Mouse (Mus musculus): Measurements from ENCODE around the gene Ccdc27. TPM values are rescaled to one million over a fixed set of nuclear protein-coding genes. Genes with fewer than 3 reads are reported as not detected.

Gene Ccdc27
- total RNA-seq, 4 experiments from 2014 or later = not detected

DNA sequence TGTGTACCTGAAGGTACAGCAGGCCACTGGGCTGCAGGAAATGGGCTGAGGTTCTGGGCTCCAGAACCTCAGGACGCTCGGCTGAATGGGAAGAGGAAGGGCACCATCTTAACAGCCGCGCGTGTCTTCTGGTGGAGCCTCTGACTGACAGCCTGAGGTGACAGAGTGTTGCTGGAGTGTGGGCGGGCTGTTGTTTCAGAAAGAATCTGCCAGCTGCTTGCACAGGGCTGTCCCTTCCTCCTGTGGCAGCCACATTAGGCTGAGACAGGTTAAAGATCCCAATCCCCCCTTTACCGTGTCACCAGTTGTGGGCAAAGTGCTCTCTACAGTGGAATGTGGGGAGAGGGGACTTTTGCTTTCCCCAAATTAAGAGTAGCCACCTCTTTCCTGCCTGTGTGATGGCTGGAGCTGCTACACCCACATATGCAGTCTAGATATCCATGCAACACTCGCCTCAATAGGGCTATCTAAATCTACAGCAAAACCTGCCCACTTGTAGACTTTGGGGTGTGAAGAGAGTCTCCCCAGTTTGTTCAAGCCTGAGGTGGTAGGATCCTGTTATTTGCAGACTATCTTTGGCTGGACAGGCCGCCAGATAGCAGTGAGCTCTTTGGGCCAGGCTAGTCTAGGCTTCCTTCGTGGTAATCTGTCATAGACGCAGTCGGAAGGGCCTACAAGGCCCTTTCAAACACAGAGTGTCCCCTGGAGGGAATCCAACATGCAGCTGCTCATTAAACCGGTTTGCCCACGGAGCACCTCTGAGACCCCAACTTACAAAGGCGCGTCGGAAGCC, 17.6 kb downstream of the Ccdc27 start:
- DNase-seq = no peak

DNA sequence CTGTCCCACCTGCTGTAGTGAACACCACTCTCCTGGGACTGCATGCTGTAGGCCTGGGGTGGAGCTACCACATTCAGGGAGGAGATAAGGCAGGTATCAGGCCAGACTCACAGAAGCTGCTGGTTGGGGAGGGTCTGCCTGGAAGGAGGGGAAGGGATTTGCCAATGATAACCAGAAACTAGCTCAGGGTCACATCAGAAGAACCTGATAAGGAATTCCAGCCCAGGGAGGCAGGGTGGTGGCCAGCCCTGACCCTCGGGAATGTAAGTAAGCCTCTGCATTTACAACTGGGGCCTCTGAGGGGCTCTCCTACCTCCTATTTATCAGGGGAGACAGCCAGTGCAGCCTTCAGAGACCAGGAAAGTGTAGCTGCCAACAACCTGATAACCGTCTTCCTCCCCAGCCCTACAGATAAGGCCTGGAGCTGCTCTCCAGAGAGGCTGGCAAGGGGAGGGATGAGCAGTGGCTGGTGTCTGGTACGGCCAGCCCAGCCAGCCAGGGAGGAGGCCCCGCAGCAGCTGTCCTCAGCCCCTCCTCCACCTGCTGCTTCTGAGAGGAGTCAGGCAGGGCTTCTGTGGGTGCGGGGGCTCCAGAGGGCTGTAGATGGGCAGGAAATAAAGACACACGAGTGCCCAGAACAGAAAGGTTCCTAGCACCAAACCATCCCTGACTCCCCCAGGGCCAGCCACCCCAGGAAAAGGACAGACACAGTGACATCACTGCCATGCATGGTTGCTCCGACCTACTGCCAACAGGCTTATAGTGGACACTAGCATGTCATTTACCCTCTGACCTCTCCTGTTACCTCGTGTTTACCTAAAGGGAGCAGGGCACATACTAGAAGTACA, 18.5 kb downstream of the Ccdc27 start:
- no peak for DNase-seq

DNA sequence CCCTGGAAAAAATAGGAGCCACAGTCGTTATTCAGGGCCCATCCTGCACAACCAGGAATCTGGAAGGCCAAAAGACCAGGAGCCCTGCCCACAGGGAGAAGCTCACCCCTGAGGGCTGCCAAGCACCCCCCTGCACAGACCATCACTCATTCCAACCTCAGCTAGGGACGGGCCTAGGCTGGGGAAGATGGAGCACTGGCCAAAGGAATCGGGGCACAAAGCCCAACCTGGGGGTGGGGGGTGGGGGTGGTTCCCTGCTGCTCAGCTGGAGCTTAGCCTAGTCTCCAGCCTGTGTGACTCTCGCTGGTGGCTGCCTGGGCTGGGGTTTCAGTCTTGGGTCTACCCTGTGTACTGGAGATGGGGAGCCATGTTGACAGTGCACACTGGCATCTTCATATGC, 19.6 kb downstream of the Ccdc27 start:
- DNase-seq = no peak

DNA sequence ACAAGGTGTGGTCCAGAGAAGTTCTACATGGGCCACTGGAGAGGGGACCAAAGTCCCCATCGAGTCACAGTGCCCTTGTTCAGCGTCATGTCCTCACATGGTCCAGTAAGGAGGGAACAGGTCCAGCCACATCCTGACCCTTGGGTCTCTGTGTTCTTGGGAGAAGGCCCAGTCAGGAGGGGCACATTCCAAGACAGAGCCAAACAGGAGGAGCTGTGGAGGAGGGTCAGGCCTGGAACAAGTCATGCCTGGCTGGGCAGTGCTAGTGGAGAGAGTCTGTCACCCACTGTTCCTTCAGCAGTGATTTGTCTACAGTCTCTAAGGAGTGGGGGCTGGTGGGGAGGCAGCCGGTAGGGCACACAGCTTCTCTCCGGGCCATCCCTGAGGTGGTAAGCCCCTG, 20.1 kb downstream of the Ccdc27 start:
- DNase-seq = no peak

DNA sequence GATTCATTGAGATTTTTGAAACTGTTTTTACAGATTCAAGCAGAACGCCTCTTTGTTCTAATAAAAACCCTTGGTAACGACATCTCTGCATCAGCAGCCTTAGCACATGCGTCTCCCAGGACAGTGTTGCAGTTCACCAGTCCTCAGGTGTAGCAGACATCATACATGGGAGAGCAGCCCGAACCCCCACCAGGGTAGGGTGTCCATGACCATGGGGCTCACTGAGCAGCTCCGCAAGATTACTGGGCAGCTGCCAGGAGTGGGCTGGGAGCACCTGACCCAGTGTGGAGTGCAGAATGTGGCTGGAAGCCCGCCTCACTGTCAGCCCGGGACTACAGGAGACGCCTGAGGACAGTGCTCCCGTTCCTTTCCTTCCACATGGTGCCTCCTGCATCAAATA, 21.0 kb downstream of the Ccdc27 start:
- no peak for DNase-seq

DNA sequence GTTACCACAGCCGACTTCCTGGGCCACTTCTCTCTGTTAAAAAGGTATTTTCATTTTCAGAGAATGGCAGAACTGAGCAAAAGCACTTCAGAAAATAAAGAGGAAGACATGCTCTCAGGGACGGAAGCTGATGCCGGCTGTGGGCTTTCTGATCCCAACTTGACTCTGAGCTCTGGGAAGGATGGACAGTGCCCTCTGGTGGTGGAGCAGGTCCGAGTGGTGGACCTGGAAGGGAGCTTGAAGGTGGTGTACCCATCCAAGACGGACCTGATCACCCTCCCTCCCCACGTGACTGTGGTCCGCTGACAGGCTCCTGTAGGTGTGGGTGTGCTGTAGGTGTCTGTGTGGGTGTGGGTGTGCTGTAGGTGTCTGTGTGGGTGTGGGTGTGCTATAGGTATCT, 22.9 kb downstream of the Ccdc27 start:
- DNase-seq = no peak

DNA sequence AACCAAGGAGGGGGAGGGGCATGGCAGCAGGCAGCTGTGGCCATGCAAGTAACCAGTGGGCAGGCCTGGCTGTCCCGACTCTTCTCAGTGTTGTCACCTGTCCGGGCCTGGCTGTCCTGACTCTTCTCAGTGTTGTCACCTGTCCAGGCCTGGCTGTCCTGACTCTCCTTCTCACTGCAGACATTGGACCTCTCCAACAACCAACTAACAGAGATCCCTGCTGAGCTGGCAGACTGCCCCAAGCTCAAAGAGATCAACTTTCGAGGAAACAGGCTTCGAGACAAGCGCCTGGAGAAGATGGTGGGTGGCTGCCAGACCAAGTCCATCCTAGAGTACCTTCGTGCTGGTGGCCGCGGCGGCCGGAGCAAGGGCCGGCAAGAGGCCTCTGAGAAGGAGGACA, 27.0 kb downstream of the Ccdc27 start:
- DNase-seq = no peak

DNA sequence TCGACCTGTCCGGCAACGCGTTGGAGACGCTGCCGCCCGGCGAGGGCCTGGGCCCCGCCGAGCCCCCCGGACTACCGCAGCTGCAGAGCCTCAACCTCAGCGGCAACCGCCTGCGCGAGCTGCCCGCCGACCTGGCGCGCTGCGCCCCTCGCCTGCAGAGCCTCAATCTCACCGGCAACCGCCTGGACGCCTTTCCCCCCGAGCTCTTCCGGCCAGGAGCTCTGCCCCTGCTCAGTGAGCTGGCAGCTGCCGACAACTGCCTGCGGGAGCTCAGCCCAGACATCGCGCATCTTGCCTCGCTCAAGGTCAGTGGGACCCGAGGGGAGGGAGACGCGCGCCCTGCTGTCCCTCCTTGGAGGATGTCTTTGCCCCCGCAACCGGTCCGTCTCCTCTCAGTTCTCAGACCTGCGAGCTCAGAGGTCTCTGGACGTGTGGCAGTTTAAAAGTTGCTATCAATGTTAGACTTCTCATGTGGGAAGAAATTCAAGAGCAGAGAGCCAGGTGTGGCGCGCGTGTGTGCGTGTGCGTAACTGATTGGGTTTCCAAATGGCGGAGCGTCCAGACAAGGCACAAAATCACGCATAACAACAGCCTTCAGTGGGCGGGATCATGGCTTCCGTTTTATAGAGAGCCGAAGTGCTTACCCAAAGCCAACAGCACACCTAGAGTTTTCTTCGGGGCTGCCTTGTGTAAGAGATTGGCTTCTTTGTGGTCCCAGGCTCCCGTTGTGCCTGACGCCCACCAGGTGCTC, 30.2 kb downstream of the Ccdc27 start:
- DNase-seq = no peak

DNA sequence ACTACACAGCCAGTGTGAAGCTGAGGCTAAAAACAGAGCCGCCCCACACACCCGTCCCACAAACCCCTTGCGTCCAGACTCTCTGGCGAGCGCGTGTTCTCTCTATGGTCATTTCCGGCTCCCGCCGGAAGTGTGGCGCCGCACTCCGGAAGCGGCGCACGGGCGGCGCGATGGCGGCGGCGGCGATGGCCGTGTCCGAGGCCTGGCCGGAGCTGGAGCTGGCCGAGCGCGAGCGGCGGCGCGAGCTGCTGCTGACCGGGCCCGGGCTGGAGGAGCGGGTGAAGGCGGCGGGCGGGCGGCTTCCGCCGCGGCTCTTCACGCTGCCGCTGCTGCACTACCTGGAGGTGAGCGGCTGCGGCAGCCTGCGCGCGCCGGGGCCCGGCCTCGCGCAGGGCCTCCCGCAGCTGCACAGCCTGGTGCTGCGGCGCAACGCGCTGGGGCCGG, 30.8 kb downstream of the Ccdc27 start, which contains the start of gene Lrrc47:
Lrrc47 (plus strand) TSS at position 86 of the 444 bp plus-strand sequence.
- DNase-seq = peak; percentile 75

DNA sequence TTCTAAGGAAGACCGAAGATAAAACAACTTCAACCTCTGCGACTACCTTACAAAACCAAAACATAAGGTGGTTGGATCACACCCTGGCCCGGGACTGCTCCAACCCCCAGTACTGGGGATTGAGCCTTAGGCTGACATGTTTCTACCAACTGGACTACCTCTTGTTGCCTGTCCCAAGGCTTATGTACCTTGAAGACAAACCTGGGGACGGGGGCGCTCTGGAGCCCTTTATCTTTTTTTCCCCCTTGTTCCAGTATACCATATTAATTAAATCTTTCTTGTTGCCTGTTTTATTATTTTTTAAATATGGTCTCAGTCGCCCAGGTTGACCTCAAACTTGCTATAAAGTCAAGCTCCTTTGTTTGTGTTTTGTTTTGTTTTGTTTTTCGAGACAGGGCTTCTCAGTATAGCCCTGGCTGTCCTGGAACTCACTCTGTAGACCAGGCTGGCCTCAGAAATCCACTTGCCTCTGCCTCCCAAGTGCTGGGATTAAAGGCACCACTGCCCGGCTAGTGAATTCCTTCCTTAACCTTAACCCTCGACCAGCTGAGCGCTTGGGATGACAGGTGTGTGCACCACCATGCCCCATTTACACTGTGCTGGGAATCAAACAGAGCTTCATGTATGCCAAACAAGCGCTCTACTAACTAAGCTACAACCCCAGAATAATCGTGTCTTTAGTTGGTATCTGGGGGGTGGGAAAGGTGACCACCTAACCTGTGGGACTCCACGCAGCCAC, 31.4 kb downstream of the Ccdc27 start:
- no peak for DNase-seq

DNA sequence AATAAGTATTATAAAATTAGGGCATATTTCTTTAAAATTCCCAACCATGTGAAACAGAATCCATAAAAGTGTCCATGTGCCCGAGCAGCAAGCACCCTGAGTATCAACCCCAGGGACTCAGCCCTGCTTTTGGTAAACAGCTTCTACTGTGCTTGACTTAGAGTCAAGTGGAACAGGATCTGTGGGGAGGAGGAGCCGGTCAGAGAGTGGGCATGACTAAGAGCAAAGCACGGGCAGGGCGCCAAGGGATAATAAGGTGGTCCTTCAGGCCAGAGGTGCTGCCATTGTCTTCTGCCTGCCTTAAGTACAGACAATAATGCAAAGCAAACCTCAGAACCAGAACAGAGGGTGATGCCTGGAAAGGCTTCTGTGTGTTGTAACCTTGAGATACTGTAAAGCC, 34.7 kb downstream of the Ccdc27 start:
- DNase-seq = no peak

DNA sequence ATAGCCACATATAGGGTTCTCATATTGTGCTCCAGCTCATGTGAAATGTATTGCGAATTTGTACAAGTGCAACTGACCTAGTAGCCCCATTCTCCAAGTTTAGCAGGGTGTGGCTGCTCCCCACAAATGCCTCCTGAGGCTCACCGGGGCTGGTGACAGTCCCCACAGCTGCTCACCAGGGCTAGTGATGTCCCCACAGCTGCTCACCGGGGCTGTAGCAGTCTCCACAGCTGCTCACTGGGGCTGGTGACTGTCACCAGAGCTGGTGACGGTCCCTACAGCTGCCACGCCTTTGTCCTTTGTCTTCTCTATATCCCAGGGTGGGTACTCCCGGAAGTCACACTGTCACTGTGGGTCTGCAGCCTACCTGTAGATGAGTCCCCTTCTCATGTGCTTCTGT, 36.2 kb downstream of the Ccdc27 start:
- no peak for DNase-seq

DNA sequence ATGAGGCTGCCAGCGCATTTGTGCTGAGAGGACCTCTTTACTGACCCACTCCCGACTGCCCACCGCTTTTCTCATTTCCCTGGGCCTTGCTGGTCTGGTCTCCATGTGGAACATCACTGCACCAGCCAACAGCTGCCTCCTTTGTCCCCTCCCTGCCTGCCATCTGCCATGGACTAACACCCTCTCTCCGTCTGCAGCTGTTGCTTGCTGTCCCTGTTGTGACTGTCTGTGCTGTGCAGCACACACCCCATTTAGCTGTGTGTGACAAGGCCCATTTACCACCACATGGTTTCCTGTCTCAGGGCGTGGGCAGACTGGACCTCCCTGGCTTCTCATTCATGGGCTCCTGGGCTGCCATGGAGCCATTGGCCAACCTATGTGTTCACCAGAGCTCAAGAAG, 37.0 kb downstream of the Ccdc27 start:
- no peak for DNase-seq

DNA sequence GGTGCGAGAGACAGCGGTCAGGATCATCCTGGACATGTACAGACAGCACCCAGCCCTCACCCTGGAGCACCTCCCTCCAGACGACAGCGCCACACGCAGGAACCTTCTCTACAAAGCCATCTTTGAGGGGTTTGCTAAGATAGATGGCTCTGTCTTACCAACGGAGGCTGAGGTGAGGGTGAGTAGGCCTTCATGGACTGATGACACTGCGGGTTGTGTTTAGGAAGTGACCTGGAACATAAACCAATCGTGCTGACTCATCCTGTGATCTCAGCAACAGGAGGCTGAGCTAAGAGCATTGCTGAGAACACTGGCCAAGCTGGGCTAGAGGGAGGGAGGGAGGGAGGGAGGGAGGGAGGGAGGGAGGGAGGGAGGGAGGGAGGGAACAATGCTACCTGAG, 49.0 kb downstream of the Ccdc27 start:
- DNase-seq = no peak

DNA sequence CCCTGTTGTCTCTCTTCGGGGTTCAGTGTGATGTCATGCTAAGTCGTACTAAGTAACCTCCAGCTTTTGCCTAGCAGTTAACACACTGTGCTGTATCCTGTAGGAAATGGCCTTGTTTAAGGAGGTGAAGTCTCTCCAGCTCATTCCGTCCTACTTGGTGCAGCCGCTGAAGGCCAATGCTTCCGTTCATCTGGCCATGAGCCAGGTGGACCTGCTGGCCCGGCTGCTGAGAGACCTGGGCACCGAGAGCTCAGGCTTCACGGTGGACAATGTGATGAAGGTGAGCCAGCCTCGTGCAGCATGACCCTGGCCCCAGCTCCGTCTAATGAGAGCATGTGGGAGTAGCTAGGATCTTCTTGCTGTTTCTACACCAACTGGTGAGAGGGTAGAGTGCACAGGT, 49.8 kb downstream of the Ccdc27 start:
- DNase-seq = no peak

DNA sequence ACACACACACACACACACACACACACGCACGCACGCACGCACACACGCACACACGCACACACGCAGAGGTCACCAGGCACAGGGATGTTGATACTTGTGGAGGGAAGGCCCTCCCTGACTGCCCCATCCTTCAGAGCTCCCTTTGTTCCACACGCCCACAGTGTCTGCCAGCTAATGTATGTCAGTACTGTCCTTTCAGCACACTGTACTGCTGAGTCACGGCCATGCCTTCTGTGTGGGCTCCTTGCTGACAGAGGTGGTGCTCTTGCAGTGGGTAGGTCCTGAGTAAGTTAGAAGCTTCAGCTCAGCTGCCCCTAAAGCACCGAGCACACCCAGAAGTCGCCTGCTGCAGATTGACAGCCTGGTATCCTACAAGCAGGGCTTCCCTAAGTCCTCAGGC, 62.0 kb downstream of the Ccdc27 start:
- DNase-seq = no peak

DNA sequence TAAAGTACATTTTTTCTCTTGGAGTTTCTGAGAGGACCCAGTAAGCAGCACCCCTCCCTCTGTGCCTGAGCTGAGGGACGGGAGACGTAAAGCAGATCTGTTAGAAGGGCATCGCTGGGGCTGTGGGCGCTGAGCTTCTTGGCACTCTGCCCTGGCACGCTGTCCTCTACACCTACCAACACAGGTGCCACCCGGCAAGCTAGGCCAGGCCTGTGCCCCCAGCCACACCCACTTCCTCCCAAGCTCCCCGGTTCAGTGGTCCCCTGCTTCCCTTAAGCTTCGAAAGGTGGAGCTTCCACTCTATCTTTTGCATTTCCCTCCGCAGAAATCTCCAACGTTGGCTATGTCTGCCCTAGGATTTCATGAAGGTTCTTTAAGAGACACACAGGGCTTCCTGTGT, 63.2 kb downstream of the Ccdc27 start:
- no peak for DNase-seq

Other genes with a start within 250 kb of the Ccdc27 start
- gene A430005L14Rik, start 85.4 kb downstream of the Ccdc27 start, total RNA-seq (2022) = 10 to 100 TPM; 20.5 to 22.0 (median 21.2) TPM
- 10 to 100 TPM in 1 of 4 experiments, 1 to 10 TPM in 3; 3.2 to 12.7 (median 8.0) TPM for gene Dffb, start 67.6 kb downstream of the Ccdc27 start, total RNA-seq (2022)
- 10 to 100 TPM; 25.5 to 33.1 (median 28.6) TPM for gene Cep104, start 67.5 kb downstream of the Ccdc27 start, total RNA-seq (2022)
- gene Lrrc47, start 30.9 kb downstream of the Ccdc27 start, total RNA-seq (2022) = 10 to 100 TPM; 61.2 to 79.9 (median 66.8) TPM
- gene Smim1, start 16.4 kb downstream of the Ccdc27 start, total RNA-seq (2022) = 10 to 100 TPM; 59.1 to 87.5 (median 78.5) TPM
- under 1 TPM in 1 of 4 experiments, not detected in 3; 0.22 TPM for gene Trp73, start 97.5 kb upstream of the Ccdc27 start, total RNA-seq (2022)
- 10 to 100 TPM; 21.6 to 28.6 (median 22.8) TPM for gene Wrap73, start 99.7 kb upstream of the Ccdc27 start, total RNA-seq (2022)
- 100 to 1,000 TPM; 186 to 217 (median 196) TPM for gene Tprgl, start 118.0 kb upstream of the Ccdc27 start, total RNA-seq (2022)
- gene Megf6, start 128.1 kb upstream of the Ccdc27 start, total RNA-seq (2022) = 1 to 10 TPM; 1.2 to 3.8 (median 2.9) TPM